Mouse (Mus musculus): ENCODE results near the gene Cyb5b. TPM values are rescaled to one million over a fixed set of nuclear protein-coding genes. Genes with fewer than 3 reads are reported as not detected.

Cyb5b gene
- polyA plus RNA-seq, 1 experiment from 2014 or later: 54.9 TPM

- Histone ChIP-seq H3K4me1 (ENCODE audit: control insufficient read depth, insufficient read depth, low read length) (peaks cover 11% of the 10 kb centered on the region), H3K4me2 (ENCODE audit: low read depth, low read length) (no peak overlapping the region), H3K27ac (ENCODE audit: low read length) (no peak overlapping the region), H3K9me3 (replicated peaks; ENCODE audit: control insufficient read depth, low read length) (no peaks in the 10 kb centered on the region), H3K4me3 (ENCODE audit: low read length) (no peak overlapping the region), H3K27me3 (ENCODE audit: control insufficient read depth, insufficient read depth, low read length) (no peaks in the 10 kb centered on the region), H3K36me3 (ENCODE audit: control insufficient read depth, insufficient read depth) (no peaks in the 10 kb centered on the region), H3K9ac (ENCODE audit: low read length) (no peak overlapping the region)
- no peak for ATAC-seq (replicated peaks; ENCODE audit: extremely low read depth, insufficient read depth, low FRiP score)
- WGBS: 67% methylated on average over 8 of the region's 8 CpGs
Measured at GRCm38 (mm10) chr8:107124343-107124742, 26.1 kb upstream of the Cyb5b start.

- ATAC-seq (replicated peaks; ENCODE audit: extremely low read depth, insufficient read depth, low FRiP score): peak; percentile 81
- no peaks in the 10 kb centered on the region for H3K27me3 ChIP-seq (ENCODE audit: control insufficient read depth, insufficient read depth, low read length)
- H3K4me2 ChIP-seq (ENCODE audit: low read depth, low read length): peak overlapping the region; percentile 34
Measured at GRCm38 (mm10) chr8:107129171-107130025, 21.0 kb upstream of the Cyb5b start.

GRCm38 (mm10) chr8:107130028-107130427 is 20.4 kb upstream of the Cyb5b start:
- Histone ChIP-seq H3K36me3 (ENCODE audit: control insufficient read depth, insufficient read depth) (no peaks in the 10 kb centered on the region), H3K9me3 (replicated peaks; ENCODE audit: control insufficient read depth, low read length) (no peaks in the 10 kb centered on the region), H3K9ac (ENCODE audit: low read length) (no peak overlapping the region), H3K4me1 (ENCODE audit: control insufficient read depth, insufficient read depth, low read length) (peaks cover 26% of the 10 kb centered on the region), H3K4me2 (ENCODE audit: low read depth, low read length) (no peak overlapping the region), H3K4me3 (ENCODE audit: low read length) (no peak overlapping the region), H3K27me3 (ENCODE audit: control insufficient read depth, insufficient read depth, low read length) (no peaks in the 10 kb centered on the region), H3K27ac (ENCODE audit: low read length) (peak overlapping the region; percentile 89)
- no peak for ATAC-seq (replicated peaks; ENCODE audit: extremely low read depth, insufficient read depth, low FRiP score)
- WGBS: 77% methylated on average over 6 of the region's 6 CpGs

More at GRCm38 (mm10) chr8:107129171-107130025, 21.0 kb upstream of the Cyb5b start:
- Histone ChIP-seq H3K4me1 (ENCODE audit: control insufficient read depth, insufficient read depth, low read length) (peaks cover 26% of the 10 kb centered on the region), H3K4me3 (ENCODE audit: low read length) (no peak overlapping the region), H3K27ac (ENCODE audit: low read length) (peak overlapping the region; percentile 89), H3K9ac (ENCODE audit: low read length) (peak overlapping the region; percentile 29; the same call in 1 of the 2 replicates), H3K36me3 (ENCODE audit: control insufficient read depth, insufficient read depth) (no peaks in the 10 kb centered on the region), H3K9me3 (replicated peaks; ENCODE audit: control insufficient read depth, low read length) (no peaks in the 10 kb centered on the region)
- 37% methylated on average over 8 of the region's 8 CpGs for WGBS

DNA sequence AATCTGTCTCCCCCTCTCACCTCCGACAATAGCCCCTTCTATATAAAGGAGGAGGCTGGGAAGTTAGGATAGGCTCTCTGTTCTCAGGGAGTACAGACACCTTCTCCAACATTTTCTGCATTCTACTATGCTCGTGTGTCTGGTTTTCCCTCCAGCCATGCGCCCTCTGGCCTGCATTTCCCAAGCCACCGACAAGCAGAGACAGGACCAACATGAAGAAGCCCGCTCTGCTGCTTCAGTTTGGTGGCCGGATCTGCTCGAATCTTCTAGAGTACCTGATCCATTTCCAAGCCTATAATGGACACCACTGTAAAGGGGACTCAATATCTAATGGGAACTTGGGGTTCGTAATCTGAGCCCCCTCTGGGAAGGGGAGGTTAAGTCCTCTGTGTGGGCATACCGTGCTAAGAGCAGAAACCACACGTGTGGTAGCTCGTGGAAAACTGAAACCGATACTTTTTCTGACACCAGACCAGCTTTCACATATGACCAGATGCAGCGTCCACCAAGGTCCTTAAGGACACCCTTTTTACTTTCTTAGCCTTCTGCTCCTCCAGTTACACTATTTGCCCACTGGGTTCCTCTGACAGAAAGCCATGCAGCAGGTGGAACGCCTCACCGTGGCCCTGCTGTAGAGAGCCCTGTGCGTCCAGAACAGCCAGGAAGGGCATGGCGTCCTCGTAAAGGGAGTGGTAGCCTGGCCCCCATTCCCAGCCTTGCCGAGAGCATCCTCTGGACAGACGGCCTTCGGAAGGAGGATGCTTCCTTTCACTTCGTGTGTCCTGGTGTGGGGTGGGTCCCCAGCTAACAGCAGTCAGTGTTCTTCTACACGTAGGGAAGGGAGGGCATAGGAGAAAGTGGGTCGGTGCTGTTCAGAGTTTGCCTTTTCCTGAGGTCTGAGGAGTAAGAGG is 17.6 kb upstream of the Cyb5b start:
- peaks cover 32% of the 10 kb centered on the region for H3K4me1 ChIP-seq (ENCODE audit: control insufficient read depth, insufficient read depth, low read length)
- peak overlapping the region; percentile 65 for H3K27ac ChIP-seq (ENCODE audit: low read length)
- H3K36me3 ChIP-seq (ENCODE audit: control insufficient read depth, insufficient read depth): no peaks in the 10 kb centered on the region
- H3K9me3 ChIP-seq (replicated peaks; ENCODE audit: control insufficient read depth, low read length): no peaks in the 10 kb centered on the region
- no peak for ATAC-seq (replicated peaks; ENCODE audit: extremely low read depth, insufficient read depth, low FRiP score)
- no peaks in the 10 kb centered on the region for H3K27me3 ChIP-seq (ENCODE audit: control insufficient read depth, insufficient read depth, low read length)
- WGBS: 72% methylated on average over 24 of the region's 24 CpGs
- no peak overlapping the region for H3K9ac ChIP-seq (ENCODE audit: low read length)
- no peak overlapping the region for H3K4me2 ChIP-seq (ENCODE audit: low read depth, low read length)
- no peak overlapping the region for H3K4me3 ChIP-seq (ENCODE audit: low read length)

DNA sequence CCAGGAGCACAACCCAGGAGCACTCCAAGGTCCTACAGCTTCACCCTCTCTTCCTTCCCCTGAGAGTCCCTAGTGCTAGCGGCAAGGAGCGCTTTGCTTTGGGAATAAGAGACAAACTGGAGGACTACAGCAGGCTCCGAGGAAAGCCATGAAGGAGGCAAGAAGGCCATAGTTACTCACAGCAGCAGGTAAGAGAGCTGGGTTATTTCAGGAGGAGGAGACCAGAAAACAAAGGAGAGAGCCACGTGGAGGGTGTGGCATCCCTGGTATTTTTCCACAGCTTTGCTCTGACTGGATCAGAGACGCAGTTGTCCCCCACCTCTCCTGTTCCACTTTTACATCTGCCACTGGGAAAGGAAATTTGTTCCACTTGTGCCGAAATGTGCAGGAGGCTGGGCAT is 16.6 kb upstream of the Cyb5b start:
- Histone ChIP-seq H3K27ac (ENCODE audit: low read length) (peak overlapping the region; percentile 73), H3K9me3 (replicated peaks; ENCODE audit: control insufficient read depth, low read length) (no peaks in the 10 kb centered on the region), H3K27me3 (ENCODE audit: control insufficient read depth, insufficient read depth, low read length) (no peaks in the 10 kb centered on the region), H3K36me3 (ENCODE audit: control insufficient read depth, insufficient read depth) (no peaks in the 10 kb centered on the region), H3K4me2 (ENCODE audit: low read depth, low read length) (peak overlapping the region; percentile 10; the same call in 1 of the 2 replicates), H3K4me3 (ENCODE audit: low read length) (no peak overlapping the region), H3K9ac (ENCODE audit: low read length) (peak overlapping the region; percentile 58), H3K4me1 (ENCODE audit: control insufficient read depth, insufficient read depth, low read length) (peaks cover 30% of the 10 kb centered on the region)
- ATAC-seq (replicated peaks; ENCODE audit: extremely low read depth, insufficient read depth, low FRiP score): no peak
- WGBS: 39% methylated on average over 6 of the region's 6 CpGs

DNA sequence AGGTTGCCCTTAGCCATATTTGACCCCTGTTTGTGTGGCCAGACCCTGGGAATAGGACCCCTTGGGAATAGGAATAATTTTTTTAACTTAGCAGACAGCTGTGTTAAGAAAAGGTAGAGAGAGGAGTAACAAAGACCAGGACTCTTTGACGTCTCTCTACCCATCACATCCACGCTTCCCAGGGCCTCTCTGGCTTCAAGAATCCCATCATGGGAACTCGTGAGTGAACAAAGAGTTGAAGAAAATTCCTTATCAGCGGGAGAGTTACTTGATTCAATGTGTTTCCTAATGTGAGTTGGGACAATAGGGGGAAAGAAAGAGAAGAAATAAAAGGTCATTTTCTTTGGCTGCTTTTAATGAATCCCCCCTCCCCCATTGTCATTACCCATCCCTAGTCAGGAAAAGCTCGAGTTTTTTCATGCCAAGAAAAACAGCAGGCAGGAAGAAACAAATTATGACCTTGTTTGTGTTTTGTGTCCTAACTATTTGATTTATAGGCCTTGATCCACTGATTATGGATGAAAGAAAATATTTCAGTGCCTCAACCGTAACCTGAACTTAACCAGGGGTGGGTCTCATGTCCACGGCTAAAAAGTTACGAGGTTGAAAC is 14.3 kb upstream of the Cyb5b start:
- no peak for ATAC-seq (replicated peaks; ENCODE audit: extremely low read depth, insufficient read depth, low FRiP score)
- Histone ChIP-seq H3K4me2 (ENCODE audit: low read depth, low read length) (no peak overlapping the region), H3K4me1 (ENCODE audit: control insufficient read depth, insufficient read depth, low read length) (peaks cover 25% of the 10 kb centered on the region), H3K27me3 (ENCODE audit: control insufficient read depth, insufficient read depth, low read length) (no peaks in the 10 kb centered on the region), H3K4me3 (ENCODE audit: low read length) (no peak overlapping the region), H3K27ac (ENCODE audit: low read length) (peak overlapping the region; percentile 67), H3K36me3 (ENCODE audit: control insufficient read depth, insufficient read depth) (no peaks in the 10 kb centered on the region), H3K9ac (ENCODE audit: low read length) (no peak overlapping the region), H3K9me3 (replicated peaks; ENCODE audit: control insufficient read depth, low read length) (no peaks in the 10 kb centered on the region)
- 56% methylated on average over 8 of the region's 8 CpGs for WGBS

DNA sequence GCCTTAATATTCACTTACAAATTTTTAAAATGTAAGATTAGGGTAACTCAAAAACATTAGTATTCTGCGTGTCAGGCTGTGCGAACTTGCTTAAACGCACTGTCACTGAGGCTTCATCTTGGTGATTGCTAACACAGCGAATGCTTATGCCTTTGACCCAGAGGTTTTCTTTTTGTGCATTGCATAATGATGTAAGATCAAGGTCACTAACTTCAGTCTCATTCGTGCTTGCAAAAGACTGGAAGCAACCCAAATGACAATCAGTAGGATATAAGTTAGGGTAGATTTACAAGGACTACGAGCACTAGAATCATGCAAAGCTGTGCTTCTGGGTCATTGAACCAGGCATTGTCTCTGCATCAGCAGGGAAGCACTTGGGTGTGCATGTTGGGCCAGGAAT is 12.8 kb upstream of the Cyb5b start:
- no peak overlapping the region for H3K4me2 ChIP-seq (ENCODE audit: low read depth, low read length)
- no peaks in the 10 kb centered on the region for H3K9me3 ChIP-seq (replicated peaks; ENCODE audit: control insufficient read depth, low read length)
- H3K27ac ChIP-seq (ENCODE audit: low read length): no peak overlapping the region
- WGBS: 88% methylated on average over 6 of the region's 6 CpGs
- no peak overlapping the region for H3K9ac ChIP-seq (ENCODE audit: low read length)
- no peaks in the 10 kb centered on the region for H3K36me3 ChIP-seq (ENCODE audit: control insufficient read depth, insufficient read depth)
- ATAC-seq (replicated peaks; ENCODE audit: extremely low read depth, insufficient read depth, low FRiP score): no peak
- no peak overlapping the region for H3K4me3 ChIP-seq (ENCODE audit: low read length)
- no peaks in the 10 kb centered on the region for H3K27me3 ChIP-seq (ENCODE audit: control insufficient read depth, insufficient read depth, low read length)
- peaks cover 23% of the 10 kb centered on the region for H3K4me1 ChIP-seq (ENCODE audit: control insufficient read depth, insufficient read depth, low read length)

GRCm38 (mm10) chr8:107138338-107138737 is 12.1 kb upstream of the Cyb5b start:
- no peak for ATAC-seq (replicated peaks; ENCODE audit: extremely low read depth, insufficient read depth, low FRiP score)
- H3K9me3 ChIP-seq (replicated peaks; ENCODE audit: control insufficient read depth, low read length): no peaks in the 10 kb centered on the region
- H3K27ac ChIP-seq (ENCODE audit: low read length): no peak overlapping the region
- no peak overlapping the region for H3K4me3 ChIP-seq (ENCODE audit: low read length)
- no peaks in the 10 kb centered on the region for H3K36me3 ChIP-seq (ENCODE audit: control insufficient read depth, insufficient read depth)
- WGBS: 96% methylated on average over 5 of the region's 5 CpGs
- H3K9ac ChIP-seq (ENCODE audit: low read length): no peak overlapping the region
- no peak overlapping the region for H3K4me2 ChIP-seq (ENCODE audit: low read depth, low read length)
- peaks cover 21% of the 10 kb centered on the region for H3K4me1 ChIP-seq (ENCODE audit: control insufficient read depth, insufficient read depth, low read length)
- H3K27me3 ChIP-seq (ENCODE audit: control insufficient read depth, insufficient read depth, low read length): no peaks in the 10 kb centered on the region

Measured in heart, embryonic 16.5 days (tissue).